17 mouse cellular contexts compared by ENCODE assay signal in genomic region chr4:125158581-125159317, GRCm38 (mm10). TPM values are rescaled to one million over a fixed set of nuclear protein-coding genes. Genes with fewer than 3 reads are reported as not detected.
DNase-seq lines count a peak whose midpoint lies in the region; ATAC-seq and TF ChIP-seq lines count a peak whose summit lies in the region.
"Had no signal": no experiment of that assay in that cellular context is flagged by ENCODE, and none has a peak within 500 bp of the region (broad histone marks: within the 10 kb centered on the region; RNA-seq: fewer than 3 reads in every experiment).

No protein-coding gene starts in this region.

- peak overlapping the region; percentile 6; the same call in 1 of the 2 replicates for H3K27ac ChIP-seq in hindbrain, embryonic 16.5 days (ENCODE audit: low read depth, low read length)
- no peak overlapping the region for H3K27ac ChIP-seq in hindbrain, embryonic 11.5 days (ENCODE audit: low read depth, low read length)
- H3K27ac ChIP-seq: embryonic facial prominence, embryonic 12.5 days; layer of hippocampus, adult 2 months; neural tube, embryonic 13.5 days; stomach, embryonic 15.5 days had no signal

- H3K9me3 ChIP-seq in hindbrain, embryonic 16.5 days (ENCODE audit: control insufficient read depth, low read length), result no peaks in the 10 kb centered on the region
- H3K9me3 ChIP-seq in hindbrain, embryonic 11.5 days (ENCODE audit: control insufficient read depth, low read length), result no peaks in the 10 kb centered on the region
- peaks cover 6% of the 10 kb centered on the region; the same call in 1 of the 2 replicates for H3K9me3 ChIP-seq in E14TG2a.4 (ENCODE audit: low read length)
- H3K9me3 ChIP-seq: embryonic facial prominence, embryonic 12.5 days; neural tube, embryonic 13.5 days; stomach, embryonic 15.5 days had no signal

- 0 out of 2 replicates have a peak overlapping the region, but pooled peaks have one; percentile 8 for H3K9ac ChIP-seq in hindbrain, embryonic 16.5 days (ENCODE audit: low read depth, low read length)
- H3K9ac ChIP-seq in hindbrain, embryonic 11.5 days (ENCODE audit: low read depth, low read length), result no peak overlapping the region
- H3K9ac ChIP-seq: embryonic facial prominence, embryonic 12.5 days; liver, postnatal 0 days; neural tube, embryonic 13.5 days; stomach, embryonic 15.5 days had no signal

- no peak for TF ChIP-seq CTCF in E14TG2a.4 (conservative IDR thresholded peaks at IDR 0.05; ENCODE audit: low read length)

- peak; percentile 63; the same call in 1 of the 2 replicates for ATAC-seq in hindbrain, embryonic 16.5 days
- no peak for ATAC-seq in hindbrain, embryonic 11.5 days (ENCODE audit: low FRiP score)
- ATAC-seq: liver, postnatal 0 days had no signal

- no peaks in the 10 kb centered on the region for H3K36me3 ChIP-seq in hindbrain, embryonic 16.5 days (ENCODE audit: control insufficient read depth, insufficient read depth, low read length)
- no peaks in the 10 kb centered on the region for H3K36me3 ChIP-seq in hindbrain, embryonic 11.5 days (ENCODE audit: control insufficient read depth, insufficient read depth, low read length)
- no peaks in the 10 kb centered on the region for H3K36me3 ChIP-seq in E14TG2a.4 (ENCODE audit: insufficient read depth, low read length)
- H3K36me3 ChIP-seq: embryonic facial prominence, embryonic 12.5 days; neural tube, embryonic 13.5 days; stomach, embryonic 15.5 days had no signal

- H3K27me3 ChIP-seq in hindbrain, embryonic 16.5 days (replicated peaks; ENCODE audit: control insufficient read depth, insufficient read depth, low read length), result no peaks in the 10 kb centered on the region; the same call in 1 of the 2 replicates
- no peaks in the 10 kb centered on the region for H3K27me3 ChIP-seq in hindbrain, embryonic 11.5 days (ENCODE audit: control insufficient read depth, insufficient read depth, low read length)
- H3K27me3 ChIP-seq in E14TG2a.4 (ENCODE audit: insufficient read depth, low read length), result peaks cover 13% of the 10 kb centered on the region
- H3K27me3 ChIP-seq: stomach, embryonic 15.5 days had no signal

- no peak overlapping the region for H3K4me2 ChIP-seq in hindbrain, embryonic 16.5 days (ENCODE audit: low read length)
- no peak overlapping the region for H3K4me2 ChIP-seq in hindbrain, embryonic 11.5 days (replicated peaks; ENCODE audit: low read depth, low read length)
- H3K4me2 ChIP-seq: embryonic facial prominence, embryonic 12.5 days; neural tube, embryonic 13.5 days; stomach, embryonic 15.5 days had no signal

- no peak overlapping the region for H3K4me3 ChIP-seq in hindbrain, embryonic 16.5 days (ENCODE audit: low read length)
- no peak overlapping the region for H3K4me3 ChIP-seq in hindbrain, embryonic 11.5 days (ENCODE audit: low read depth, low read length)
- 0 out of 2 replicates have a peak overlapping the region, but pooled peaks have one; percentile 26 for H3K4me3 ChIP-seq in E14TG2a.4 (replicated peaks; ENCODE audit: low read length)
- H3K4me3 ChIP-seq: embryonic facial prominence, embryonic 12.5 days; layer of hippocampus, adult 2 months; neural tube, embryonic 13.5 days; stomach, embryonic 15.5 days had no signal

- H3K4me1 ChIP-seq in hindbrain, embryonic 16.5 days (ENCODE audit: control insufficient read depth, insufficient read depth, low read depth, low read length), result peaks cover 5% of the 10 kb centered on the region
- no peaks in the 10 kb centered on the region for H3K4me1 ChIP-seq in hindbrain, embryonic 11.5 days (replicated peaks; ENCODE audit: control insufficient read depth, insufficient read depth, low read length)
- peaks cover 54% of the 10 kb centered on the region for H3K4me1 ChIP-seq in E14TG2a.4 (replicated peaks; ENCODE audit: low read depth, low read length)
- H3K4me1 ChIP-seq: embryonic facial prominence, embryonic 12.5 days; stomach, embryonic 15.5 days had no signal

- WGBS in hindbrain, embryonic 16.5 days, result 40% methylated on average over 20 of the region's 20 CpGs
- 56% methylated on average over 20 of the region's 20 CpGs for WGBS in hindbrain, embryonic 11.5 days

- DNase-seq in hindbrain, embryonic 11.5 days (ENCODE audit: low spot score), result no peak
- peak; percentile 36 for DNase-seq in adrenal gland, postnatal 10 days
- DNase-seq in cerebellum, adult 9-10 months, result peak; percentile 62
- DNase-seq in urinary bladder, postnatal 14 days (ENCODE audit: low spot score), result no peak
- DNase-seq in right cerebral cortex, adult 18-20 months, result no peak
- no peak for DNase-seq in gastrocnemius, postnatal 25 days
- DNase-seq: heart, adult 11 months; heart, postnatal 14 days; kidney, adult 2 months; liver, postnatal 0 days; right cerebral cortex, postnatal 25 days had no signal

RNA-seq across cellular contexts. Expression of gene Zc3h12a, which starts 31.1 kb away (rescaled TPM):
- polyA plus RNA-seq in hindbrain, embryonic 16.5 days (2015; fragmentation: Nextera tagmentation; extraction: Ambion mirVana), result 0.23 and 0.31 TPM in 2 replicates
- 0.29 and 0.78 TPM in 2 replicates for polyA plus RNA-seq in hindbrain, embryonic 11.5 days (2014; fragmentation: Nextera tagmentation; extraction: Ambion mirVana)
- total RNA-seq in adrenal gland, postnatal 10 days (2021), result 1 to 10 TPM; 4.6 to 6.8 TPM
- 1 to 10 TPM; 2.3 to 2.9 TPM for total RNA-seq in gastrocnemius, postnatal 25 days (2021)

Comparison
In these comparisons a context has a peak if more than half of its experiments do, and no peak if none do; other contexts are left out.
1. DNase-seq: peak in adrenal gland, postnatal 10 days (single experiment) and cerebellum, adult 9-10 months (single experiment); none in hindbrain, embryonic 11.5 days (single experiment), urinary bladder, postnatal 14 days (single experiment), right cerebral cortex, adult 18-20 months (single experiment) and gastrocnemius, postnatal 25 days (single experiment).